Mouse (Mus musculus) ES-CJ7 (cell line): ENCODE measurements around the gene Rbpj.

Experiments
- DNase-seq: peaks from one replicate; pipeline ENCODE4 v3.0.0; 2011; ENCODE audit warnings: low read depth, low spot score

The Rbpj gene

GRCm38 (mm10) chr5:53670321-53670938 lies 204.5 kb downstream of the Rbpj start:
- peak; percentile 53 for DNase-seq

GRCm38 (mm10) chr5:53671507-53671906 lies 205.6 kb downstream of the Rbpj start:
- DNase-seq, result peak; percentile 99

GRCm38 (mm10) chr5:53672352-53672751 lies 206.4 kb downstream of the Rbpj start:
- peak; percentile 97 for DNase-seq

GRCm38 (mm10) chr5:53673493-53674150 lies 207.7 kb downstream of the Rbpj start:
- peak; percentile 87 for DNase-seq

GRCm38 (mm10) chr5:53676671-53677070 lies 210.7 kb downstream of the Rbpj start:
- no peak for DNase-seq

- DNase-seq, result peak; percentile 25
These were observed 212.2 kb downstream of the Rbpj start for GRCm38 (mm10) chr5:53678036-53678767.

GRCm38 (mm10) chr5:53679651-53680050 lies 213.7 kb downstream of the Rbpj start:
- no peak for DNase-seq

- no peak for DNase-seq
These were observed 218.0 kb downstream of the Rbpj start for GRCm38 (mm10) chr5:53683916-53684315.

- no peak for DNase-seq
These were observed 218.5 kb downstream of the Rbpj start for GRCm38 (mm10) chr5:53684417-53684816.

- no peak for DNase-seq
These were observed 219.7 kb downstream of the Rbpj start for GRCm38 (mm10) chr5:53685623-53686022.

- no peak for DNase-seq
These were observed 220.4 kb downstream of the Rbpj start for GRCm38 (mm10) chr5:53686379-53686778.

GRCm38 (mm10) chr5:53688326-53688725 lies 222.4 kb downstream of the Rbpj start:
- DNase-seq, result no peak

GRCm38 (mm10) chr5:53691577-53691976 lies 225.6 kb downstream of the Rbpj start:
- no peak for DNase-seq

- no peak for DNase-seq
These were observed 226.1 kb downstream of the Rbpj start for GRCm38 (mm10) chr5:53692100-53692499.

GRCm38 (mm10) chr5:53692662-53693061 lies 226.7 kb downstream of the Rbpj start:
- DNase-seq, result peak; percentile 19

GRCm38 (mm10) chr5:53696701-53697100 lies 230.7 kb downstream of the Rbpj start:
- no peak for DNase-seq

GRCm38 (mm10) chr5:53697794-53698193 lies 231.8 kb downstream of the Rbpj start:
- no peak for DNase-seq

GRCm38 (mm10) chr5:53702686-53703085 lies 236.7 kb downstream of the Rbpj start:
- no peak for DNase-seq
